Mouse (Mus musculus) neutrophil, adult 5-6 weeks (primary cell): ENCODE measurements around the gene Cenpx. TPM values are rescaled to one million over a fixed set of nuclear protein-coding genes. Genes with fewer than 3 reads are reported as not detected.
"Not testable (repeated sequence)": the region's sequence is repeated elsewhere in the genome, so short reads cannot be mapped to it uniquely, and the experiment has no call there.

Experiments
- ATAC-seq: fragments of 151-379, 151-347 bp; 2 replicates; pipeline ENCODE4 v1.8.0; 2017; ENCODE audit warnings: mild to moderate bottlenecking, moderate TSS enrichment; ENCODE audit not compliant: insufficient number of reproducible peaks, poor library complexity, low FRiP score, severe bottlenecking; ENCODE audit errors: extremely low read depth
- total RNA-seq: library from RNA; stranded (forward); fragments of 200-1000 nt; gene quantifications from 2 replicates; pipeline ENCODE4 v1.2.3, GENCODE M21; 2017

The Cenpx gene
- total RNA-seq, 1 experiment from 2014 or later, result 24.2 TPM

- ATAC-seq, result no peak
Measured at GRCm38 (mm10) chr11:120706120-120706519, 7.4 kb downstream of the Cenpx start.

GRCm38 (mm10) chr11:120704486-120705325 lies 8.8 kb downstream of the Cenpx start:
- no peak for ATAC-seq

GRCm38 (mm10) chr11:120703696-120704454 lies 9.7 kb downstream of the Cenpx start:
- ATAC-seq, result no peak

- ATAC-seq, result no peak
Measured at GRCm38 (mm10) chr11:120697741-120698140, 15.8 kb downstream of the Cenpx start.

GRCm38 (mm10) chr11:120696568-120696967 lies 17.0 kb downstream of the Cenpx start:
- no peak for ATAC-seq

- no peak for ATAC-seq
Measured at GRCm38 (mm10) chr11:120695641-120696040, 17.9 kb downstream of the Cenpx start.

DNA sequence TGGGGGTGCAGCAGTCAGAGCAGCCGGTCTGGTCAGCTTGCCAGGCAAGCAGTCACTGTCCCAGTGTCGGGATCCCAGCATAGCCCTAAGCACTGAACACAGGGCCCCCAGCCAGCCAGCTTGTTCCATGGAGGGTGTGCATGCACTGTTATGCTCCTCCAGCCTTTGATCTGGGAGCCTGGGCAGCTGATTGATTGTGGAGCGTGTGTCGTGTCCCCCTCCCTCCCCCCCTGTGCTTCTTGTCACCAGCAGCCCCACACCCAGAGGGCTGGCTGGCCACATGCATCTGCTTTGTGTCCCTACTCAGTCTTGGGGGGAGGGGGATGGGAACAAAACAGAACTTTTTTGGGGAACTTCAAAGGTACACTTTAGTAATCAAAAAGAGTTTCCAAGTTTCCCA lies 18.4 kb downstream of the Cenpx start:
- ATAC-seq, result no peak

DNA sequence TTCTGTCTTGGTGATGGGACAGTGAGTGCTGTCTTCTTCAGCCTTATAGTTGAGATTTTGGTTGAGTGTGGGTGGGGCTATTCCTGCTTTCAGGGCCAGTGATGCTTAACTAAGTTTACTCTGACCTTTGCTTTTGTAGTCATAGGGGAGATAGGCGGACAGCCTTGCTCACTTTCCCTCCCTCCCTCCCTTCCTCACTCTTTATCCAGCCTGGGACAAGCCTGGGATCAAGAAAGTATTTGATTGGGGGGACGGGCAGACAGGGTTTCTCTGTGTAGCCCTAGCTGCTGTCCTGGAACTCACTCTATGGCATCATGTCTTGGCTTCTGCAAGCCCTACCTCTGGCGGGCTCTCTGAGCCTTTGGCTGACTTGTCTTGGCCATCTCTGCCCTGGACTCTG lies 20.1 kb downstream of the Cenpx start:
- no peak for ATAC-seq

- ATAC-seq, result no peak
Measured at GRCm38 (mm10) chr11:120692471-120693011, 21.0 kb downstream of the Cenpx start.

DNA sequence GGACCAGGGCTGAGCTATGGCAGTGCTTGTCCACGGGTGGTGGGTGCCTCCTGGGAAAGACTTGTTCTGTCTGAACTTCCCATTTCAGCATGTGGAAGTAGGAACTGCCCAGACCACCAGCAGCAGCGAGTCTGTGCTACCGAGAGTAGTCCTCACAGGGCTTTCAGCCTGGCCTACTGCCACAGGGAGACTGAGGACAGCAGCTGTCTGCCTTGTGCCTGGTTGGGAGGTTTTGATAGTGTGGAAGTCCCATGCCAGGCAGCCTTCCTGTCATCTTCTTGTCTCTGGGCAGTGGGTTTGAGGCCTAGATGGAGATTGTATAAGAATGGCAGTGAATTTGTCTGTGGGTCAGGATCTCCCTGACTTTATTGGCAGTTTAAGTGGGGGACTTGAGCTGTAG lies 24.2 kb downstream of the Cenpx start:
- no peak for ATAC-seq

GRCm38 (mm10) chr11:120686650-120687272 lies 26.8 kb downstream of the Cenpx start:
- no peak for ATAC-seq

- no peak for ATAC-seq
Measured at GRCm38 (mm10) chr11:120684660-120685059, 28.9 kb downstream of the Cenpx start.

DNA sequence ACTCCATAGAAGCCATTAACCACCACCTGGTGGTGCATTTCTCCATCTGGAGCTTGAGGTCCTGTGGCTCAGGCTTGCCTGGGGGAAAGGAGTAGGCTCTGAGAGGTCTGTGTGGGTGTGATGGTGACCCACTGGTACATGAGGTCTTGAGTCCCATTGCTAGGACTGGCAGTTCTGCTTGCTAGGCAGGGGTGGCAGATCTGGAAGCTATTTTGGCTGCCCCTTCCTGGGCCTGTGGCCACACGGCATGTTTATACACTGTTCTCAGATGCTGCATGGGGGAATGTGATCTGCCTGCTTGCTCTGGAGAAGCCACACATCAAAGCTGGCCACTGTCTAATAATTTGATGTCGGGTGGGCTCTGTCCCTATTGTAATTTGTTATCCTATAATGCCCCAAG lies 29.5 kb downstream of the Cenpx start:
- no peak for ATAC-seq

DNA sequence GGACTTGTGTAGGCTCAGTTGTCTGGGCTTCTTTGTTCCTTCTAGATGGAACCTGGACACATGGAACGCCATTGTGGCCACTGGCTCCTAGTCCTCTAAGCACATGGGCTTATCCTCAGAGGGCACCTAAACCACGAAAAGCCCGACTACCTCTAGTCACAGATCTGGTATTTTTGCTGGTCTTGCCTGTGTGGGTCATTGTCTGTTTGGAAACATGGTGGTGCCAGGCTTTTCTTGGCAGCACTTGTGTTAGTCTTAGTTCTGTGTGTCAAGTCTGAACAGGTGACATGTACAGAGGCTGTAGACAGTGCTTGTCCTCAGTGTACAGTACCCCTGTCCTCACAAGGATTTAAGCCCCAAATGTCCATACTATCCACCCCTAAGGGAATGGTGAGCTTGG lies 30.0 kb downstream of the Cenpx start:
- no peak for ATAC-seq

DNA sequence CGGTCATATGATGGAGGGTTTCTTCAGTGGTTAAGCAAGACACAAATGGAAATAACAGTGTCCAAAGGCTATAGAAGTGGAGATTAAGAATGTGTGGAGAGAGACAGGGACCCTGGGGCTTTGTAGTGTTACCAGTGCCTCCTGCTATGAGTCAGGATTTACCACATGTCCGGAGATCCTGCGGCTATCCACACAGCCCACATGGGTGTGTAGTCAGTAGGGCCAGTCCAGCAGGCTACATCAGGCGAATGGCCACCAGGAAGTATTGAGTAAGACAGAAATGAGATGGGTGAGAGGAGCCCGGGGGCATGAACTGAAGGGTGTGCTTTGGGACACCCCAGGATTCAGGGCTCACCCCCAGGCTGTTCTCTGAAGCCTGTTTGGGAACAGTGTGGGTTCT lies 30.9 kb downstream of the Cenpx start:
- no peak for ATAC-seq

DNA sequence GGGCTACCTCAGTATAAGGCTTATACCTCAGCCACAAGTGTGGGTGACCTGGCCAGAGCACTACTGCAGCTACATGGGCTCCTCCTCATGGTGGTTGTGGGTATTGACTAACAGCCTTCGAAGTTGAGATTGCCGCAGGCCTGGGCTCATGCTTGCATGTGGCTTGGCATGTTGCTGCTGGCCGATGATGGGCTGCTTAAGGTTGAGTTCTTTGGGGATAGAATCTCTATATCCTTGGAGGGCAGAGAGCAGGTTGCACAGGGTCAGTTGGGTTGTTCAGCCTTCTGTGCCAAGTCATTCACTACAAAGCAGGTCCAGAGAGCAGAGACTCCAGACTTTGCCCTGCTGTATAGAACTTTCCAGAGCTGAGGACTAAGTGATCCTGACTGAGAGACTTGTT lies 33.6 kb downstream of the Cenpx start:
- peak; percentile 45 for ATAC-seq

GRCm38 (mm10) chr11:120676951-120677350 lies 36.6 kb downstream of the Cenpx start:
- no peak for ATAC-seq

DNA sequence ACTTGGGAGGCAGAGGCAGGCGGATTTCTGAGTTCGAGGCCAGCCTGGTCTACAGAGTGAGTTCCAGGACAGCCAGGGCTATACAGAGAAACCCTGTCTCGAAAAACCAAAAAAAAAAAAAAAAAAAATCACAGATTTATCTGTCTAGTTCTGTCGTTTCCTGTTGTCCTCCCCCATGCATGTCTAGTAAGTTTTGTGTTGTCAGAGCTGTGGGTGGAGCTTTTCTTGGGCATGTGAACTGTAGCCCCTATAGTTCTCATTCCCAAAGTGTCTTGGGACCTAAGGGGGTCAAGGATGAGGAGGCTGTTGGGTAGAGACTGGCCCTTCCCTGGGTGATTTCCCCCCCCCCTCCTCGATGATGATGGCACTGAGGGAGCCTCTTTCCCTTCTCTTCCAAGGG lies 37.7 kb downstream of the Cenpx start:
- ATAC-seq, result not testable (repeated sequence)

DNA sequence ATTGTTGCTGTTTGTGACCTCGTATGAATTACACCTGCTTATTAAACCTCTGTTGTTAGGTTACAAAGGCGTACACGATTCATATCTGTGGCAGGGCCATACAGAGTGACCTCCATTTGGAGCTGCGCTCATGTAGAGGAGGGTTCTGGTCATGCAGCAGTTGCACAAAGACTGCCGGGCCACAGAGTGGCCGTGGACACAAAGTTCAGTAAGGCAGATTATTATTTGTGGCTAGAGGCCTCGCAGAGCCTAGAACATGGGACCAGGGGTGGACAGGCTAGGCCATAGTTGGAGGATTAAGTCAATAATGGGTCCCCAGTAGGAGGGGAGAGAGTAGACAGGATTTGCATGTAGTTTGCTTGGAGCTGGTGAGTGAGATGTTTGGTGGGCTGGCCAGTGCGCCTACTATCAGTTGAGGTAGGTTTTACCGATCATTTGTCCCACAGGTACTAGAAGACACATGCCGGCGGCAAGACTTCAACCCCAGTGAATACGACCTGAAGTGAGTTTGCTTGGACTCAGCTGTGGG lies 39.9 kb downstream of the Cenpx start:
- ATAC-seq, result no peak
